Mouse (Mus musculus): ENCODE results near the gene Olfr1283. TPM values are rescaled to one million over a fixed set of nuclear protein-coding genes. Genes with fewer than 3 reads are reported as not detected.
"Not testable (repeated sequence)": the region's sequence is repeated elsewhere in the genome, so short reads cannot be mapped to it uniquely, and the experiment has no call there.

The Olfr1283 gene
- total RNA-seq (2017): not detected in 2 replicates

GRCm38 (mm10) chr2:111366490-111366889 lies at the start of gene Olfr1283:
Gene Olfr1283 (plus strand): TSS chr2:111366790.
- no peak for ATAC-seq (replicated peaks; ENCODE audit: low read depth, poor library complexity, severe bottlenecking)

GRCm38 (mm10) chr2:111326220-111326619 lies 40.4 kb upstream of the Olfr1283 start, which contains the start of gene Olfr1281:
Gene Olfr1281 (plus strand): TSS chr2:111326520.
- ATAC-seq (replicated peaks; ENCODE audit: low read depth, poor library complexity, severe bottlenecking): no peak

- not testable (repeated sequence) for ATAC-seq (replicated peaks; ENCODE audit: low read depth, poor library complexity, severe bottlenecking)
These were observed 32.9 kb upstream of the Olfr1283 start for GRCm38 (mm10) chr2:111333721-111334120.

GRCm38 (mm10) chr2:111335976-111336375 lies 30.6 kb upstream of the Olfr1283 start, which contains the start of gene Olfr1282:
Gene Olfr1282 (minus strand): TSS chr2:111336076.
- ATAC-seq (replicated peaks; ENCODE audit: low read depth, poor library complexity, severe bottlenecking): no peak

GRCm38 (mm10) chr2:111375222-111375621 lies 8.6 kb downstream of the Olfr1283 start, which contains the start of gene Olfr1284:
Gene Olfr1284 (plus strand): TSS chr2:111375522.
- ATAC-seq (replicated peaks; ENCODE audit: low read depth, poor library complexity, severe bottlenecking): no peak

Other genes with a start within 250 kb of the Olfr1283 start
- not detected in 2 replicates for gene Gm15130, start 213.9 kb upstream of the Olfr1283 start, total RNA-seq (2017)
- not detected in 2 replicates for gene 4930430A15Rik, start 137.2 kb upstream of the Olfr1283 start, total RNA-seq (2017)
- gene Olfr1275, start 131.5 kb upstream of the Olfr1283 start, total RNA-seq (2017): not detected in 2 replicates
- not detected in 2 replicates for gene Olfr1276, start 112.3 kb upstream of the Olfr1283 start, total RNA-seq (2017)
- gene Olfr1277, start 92.7 kb upstream of the Olfr1283 start, total RNA-seq (2017): not detected in 2 replicates
- gene Olfr1278, start 76.7 kb upstream of the Olfr1283 start, total RNA-seq (2017): not detected in 2 replicates
- not detected in 2 replicates for gene Olfr1279, start 66.2 kb upstream of the Olfr1283 start, total RNA-seq (2017)
- gene Olfr1280, start 52.8 kb upstream of the Olfr1283 start, total RNA-seq (2017): not detected in 2 replicates
- gene Olfr1281, start 40.3 kb upstream of the Olfr1283 start, total RNA-seq (2017): not detected in 2 replicates
- gene Olfr1282, start 30.7 kb upstream of the Olfr1283 start, total RNA-seq (2017): not detected in 2 replicates
- gene Olfr1284, start 8.7 kb downstream of the Olfr1283 start, total RNA-seq (2017): not detected in 2 replicates
- gene Olfr1286, start 56.3 kb downstream of the Olfr1283 start, total RNA-seq (2017): not detected in 2 replicates
- not detected in 2 replicates for gene Olfr1287, start 82.4 kb downstream of the Olfr1283 start, total RNA-seq (2017)
- not detected in 2 replicates for gene Olfr1288, start 107.3 kb downstream of the Olfr1283 start, total RNA-seq (2017)
- gene Olfr1289, start 114.0 kb downstream of the Olfr1283 start, total RNA-seq (2017): not detected in 2 replicates
- not detected in 2 replicates for gene Olfr1290, start 127.0 kb downstream of the Olfr1283 start, total RNA-seq (2017)
- gene Olfr1291-ps1, start 130.4 kb downstream of the Olfr1283 start, total RNA-seq (2017): not detected in 2 replicates
- not detected in 2 replicates for gene Olfr1293-ps, start 158.4 kb downstream of the Olfr1283 start, total RNA-seq (2017)
- gene Olfr1294, start 173.5 kb downstream of the Olfr1283 start, total RNA-seq (2017): not detected in 2 replicates
- not detected in 2 replicates for gene Olfr1295, start 202.9 kb downstream of the Olfr1283 start, total RNA-seq (2017)